Mouse (Mus musculus) regulatory T cell (primary cell): ENCODE measurements around the gene Eprs.

ENCODE experiments used
- in situ Hi-C: fragments of 300-600 bp; cut with MboI, MseI; formaldehyde crosslinking; loops from one replicate; pipeline ENCODE4 v1.15.1; 2025; ENCODE audit warnings: high pct_unique_total_duplicates

The Eprs gene

DNA sequence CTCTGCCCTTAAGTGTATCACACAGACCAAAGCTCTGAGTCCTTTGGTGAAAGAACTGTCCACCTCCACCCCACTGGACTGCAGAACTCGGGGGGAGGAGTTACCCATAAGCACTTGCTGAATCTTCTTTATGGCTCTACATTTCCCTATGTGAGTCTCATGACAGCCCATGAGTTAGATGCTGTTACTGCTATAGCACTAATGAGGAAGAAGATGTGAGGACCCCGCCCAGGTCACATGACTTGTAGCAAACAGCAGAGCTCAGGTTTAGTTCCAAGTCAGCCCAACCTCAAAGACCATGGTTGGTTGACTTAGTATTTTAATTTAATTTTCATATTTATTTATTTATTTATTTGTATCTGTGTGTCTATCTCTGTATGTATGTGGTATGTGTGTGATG is 86.9 kb downstream of the Eprs start:
- in situ Hi-C loops = no loop called here

DNA sequence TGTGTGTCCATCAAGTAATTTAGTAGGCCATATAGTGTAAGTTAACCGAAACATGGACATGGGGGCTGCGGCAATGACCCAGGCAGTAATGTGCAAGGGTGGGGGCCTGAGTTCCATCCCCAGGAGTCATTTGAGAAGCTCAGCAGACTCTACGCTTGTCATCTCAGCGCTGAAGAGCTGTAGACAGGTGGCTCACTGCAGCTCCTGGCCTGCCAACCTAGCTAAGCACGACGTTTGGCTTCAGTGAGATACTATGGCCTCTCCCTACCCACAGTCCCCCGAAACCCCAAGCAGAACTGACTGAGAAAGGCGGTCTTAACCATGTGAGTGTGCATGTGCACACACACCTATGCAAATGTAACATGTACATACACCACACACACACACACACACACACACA is 88.2 kb downstream of the Eprs start:
- in situ Hi-C loops = no loop called here

DNA sequence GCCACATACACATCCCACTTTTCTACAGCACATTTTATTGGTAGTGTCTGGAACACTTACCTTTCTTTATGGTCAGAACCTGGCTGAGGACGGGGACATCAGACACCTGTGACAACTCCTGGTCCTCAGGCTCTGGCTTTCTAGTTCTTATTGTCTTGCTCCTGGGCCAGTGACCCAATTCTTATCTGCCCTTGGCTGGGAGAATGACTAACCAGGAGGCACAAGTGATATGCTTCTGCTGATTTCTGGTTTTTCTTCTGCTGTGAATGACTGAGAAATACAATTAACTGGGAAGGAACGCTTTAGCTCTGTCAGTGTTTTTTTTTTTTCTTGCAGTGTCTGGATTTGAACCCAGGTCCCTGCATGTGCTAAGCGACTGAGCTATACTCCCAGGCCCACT is 88.7 kb downstream of the Eprs start:
- in situ Hi-C loops = no loop called here

DNA sequence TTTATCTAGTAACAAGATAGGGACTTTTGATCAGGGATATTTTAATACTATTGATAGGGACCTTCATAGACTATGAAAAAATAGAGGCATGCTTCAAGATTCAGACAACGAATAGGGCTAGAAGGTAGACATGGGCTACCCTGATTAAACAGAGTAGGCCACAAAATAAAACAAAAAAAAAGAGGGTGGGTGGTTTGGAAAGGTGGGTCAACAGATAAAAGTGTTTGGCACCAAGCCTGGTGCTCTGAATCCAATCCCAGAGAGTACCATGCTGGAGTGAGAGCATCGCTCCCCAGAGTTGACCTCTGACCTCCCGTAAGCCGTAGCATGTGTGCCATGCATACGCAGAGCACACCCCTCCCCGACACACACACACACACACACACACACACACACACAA is 89.6 kb downstream of the Eprs start:
- in situ Hi-C loops = no loop called here

DNA sequence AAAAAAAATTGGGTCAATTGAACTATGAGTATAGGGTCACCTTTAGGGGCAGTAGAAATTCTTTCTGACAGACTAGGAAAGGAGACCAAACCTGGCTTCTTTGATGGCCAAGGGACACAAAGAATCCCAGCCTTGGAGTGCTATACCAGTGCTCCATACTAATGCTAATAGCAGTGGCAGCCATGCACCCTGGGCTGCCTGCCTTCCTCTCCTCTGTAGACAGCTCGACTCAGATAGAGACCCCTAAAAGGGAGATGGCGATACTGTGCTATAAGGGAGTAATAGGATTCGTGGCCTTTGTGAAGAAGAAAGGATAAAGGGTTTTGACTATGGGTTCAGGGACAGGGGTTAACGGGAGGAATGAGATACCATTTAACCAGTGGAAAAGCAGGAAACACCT is 91.3 kb downstream of the Eprs start:
- in situ Hi-C loops = no loop called here

DNA sequence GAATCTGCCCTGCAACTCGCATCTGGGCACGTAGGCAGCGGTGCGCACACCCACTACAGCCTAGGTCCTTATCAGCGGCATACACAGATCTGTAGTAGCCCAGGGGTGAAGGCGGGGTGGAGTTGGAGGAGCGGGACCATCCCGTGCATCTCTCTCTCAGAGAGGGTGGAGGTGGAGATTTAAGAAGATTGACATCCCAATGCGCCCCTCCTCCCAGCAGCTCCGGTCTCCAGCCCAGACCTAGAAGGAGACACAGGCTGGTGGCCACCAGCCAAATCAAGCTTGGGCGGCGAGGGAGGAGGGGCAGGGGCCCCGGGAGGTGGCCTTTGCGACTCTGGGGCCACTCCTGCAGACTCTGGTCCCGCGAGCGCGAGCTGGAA is 91.7 kb downstream of the Eprs start, which contains the start of gene Slc30a10:
Slc30a10 (plus strand) TSS at position 274 of the 380 bp plus-strand sequence.
- in situ Hi-C loops = no loop called here

DNA sequence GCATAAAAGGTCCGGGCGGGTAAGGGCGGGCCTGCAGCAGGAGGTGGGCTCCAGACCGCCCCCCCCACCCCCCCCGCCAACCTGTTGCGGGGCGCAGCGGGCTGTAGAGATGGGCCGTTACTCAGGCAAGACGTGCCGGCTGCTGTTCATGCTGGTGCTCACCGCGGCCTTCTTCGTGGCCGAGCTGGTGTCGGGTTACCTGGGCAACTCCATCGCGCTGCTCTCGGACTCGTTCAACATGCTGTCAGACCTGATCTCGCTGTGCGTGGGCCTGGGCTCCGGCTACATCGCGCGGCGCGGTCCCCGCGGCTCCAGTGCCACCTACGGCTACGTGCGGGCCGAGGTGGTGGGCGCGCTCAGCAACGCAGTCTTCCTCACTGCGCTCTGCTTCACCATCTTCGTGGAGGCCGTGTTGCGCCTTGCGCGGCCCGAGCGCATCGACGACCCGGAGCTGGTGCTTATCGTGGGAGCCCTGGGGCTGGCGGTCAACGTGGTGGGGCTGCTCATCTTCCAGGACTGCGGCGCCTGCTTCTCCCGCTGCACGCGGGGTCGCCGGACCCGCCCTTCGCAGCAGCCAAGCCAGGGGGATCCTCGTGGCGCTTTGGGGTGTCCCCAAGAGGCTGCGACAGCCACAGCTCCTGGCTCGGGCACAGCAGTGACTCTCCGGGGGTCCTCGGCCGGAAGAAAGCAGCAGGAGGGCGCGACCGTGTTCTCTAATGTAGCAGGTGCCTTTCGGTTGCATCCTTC is 92.3 kb downstream of the Eprs start:
- in situ Hi-C loops = no loop called here

DNA sequence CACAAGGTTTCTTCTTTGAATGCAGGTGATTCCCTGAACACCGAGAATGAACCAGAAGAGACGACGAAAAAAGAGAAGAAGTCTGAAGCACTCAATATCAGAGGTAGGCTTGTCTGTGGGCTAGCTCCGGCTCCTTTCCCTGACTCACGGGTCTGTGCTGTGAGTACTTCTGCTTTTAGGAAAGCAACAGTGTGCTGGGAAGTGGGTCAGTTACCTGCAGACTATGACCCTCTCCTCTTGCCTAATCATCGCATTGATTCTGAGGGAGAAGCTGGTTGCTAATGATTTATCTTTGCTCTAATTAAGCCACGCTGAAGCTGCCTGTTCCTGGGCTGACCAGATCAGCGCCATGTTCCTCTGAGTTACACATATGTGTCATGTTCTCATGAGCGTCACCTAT is 93.5 kb downstream of the Eprs start:
- in situ Hi-C loops = no loop called here

DNA sequence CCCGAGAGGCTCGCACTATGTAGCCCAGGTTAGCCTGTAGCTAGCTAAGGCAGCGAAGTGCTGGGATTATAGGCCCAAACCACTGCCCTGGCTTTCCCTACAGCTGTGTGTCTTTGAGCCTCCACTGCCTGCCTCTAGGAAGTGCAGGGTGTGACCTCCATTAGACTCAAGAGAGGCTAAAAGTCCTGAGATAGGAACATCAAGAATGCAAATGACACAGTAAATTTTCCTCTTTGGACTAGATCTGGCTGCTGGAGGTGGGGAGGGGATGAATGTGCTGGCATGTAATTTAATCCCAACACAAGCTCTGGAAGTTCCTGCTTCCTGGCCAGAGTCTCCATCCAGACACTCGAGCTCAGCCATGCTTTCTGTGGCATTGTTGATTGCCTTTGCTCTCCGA is 97.3 kb downstream of the Eprs start:
- in situ Hi-C loops = no loop called here

DNA sequence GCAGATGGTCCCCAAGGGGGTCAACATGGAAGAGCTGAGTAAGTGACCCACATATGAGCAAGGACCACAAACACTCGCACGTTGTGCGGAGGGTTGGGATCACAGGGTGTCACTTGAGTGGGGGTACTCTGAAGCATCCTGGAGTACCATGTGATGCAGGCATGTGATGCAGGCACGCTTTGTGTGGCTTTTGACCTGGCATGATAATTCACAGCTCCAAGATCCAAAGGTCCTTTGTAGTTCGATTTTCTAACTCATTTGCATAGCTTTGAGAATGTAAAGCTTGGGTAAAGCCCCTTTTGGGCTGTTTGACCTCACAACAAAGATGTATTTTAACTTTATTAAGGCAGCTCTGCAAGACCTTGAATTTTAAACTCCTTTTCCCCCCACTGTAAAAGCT is 100.0 kb downstream of the Eprs start:
- in situ Hi-C loops = no loop called here

DNA sequence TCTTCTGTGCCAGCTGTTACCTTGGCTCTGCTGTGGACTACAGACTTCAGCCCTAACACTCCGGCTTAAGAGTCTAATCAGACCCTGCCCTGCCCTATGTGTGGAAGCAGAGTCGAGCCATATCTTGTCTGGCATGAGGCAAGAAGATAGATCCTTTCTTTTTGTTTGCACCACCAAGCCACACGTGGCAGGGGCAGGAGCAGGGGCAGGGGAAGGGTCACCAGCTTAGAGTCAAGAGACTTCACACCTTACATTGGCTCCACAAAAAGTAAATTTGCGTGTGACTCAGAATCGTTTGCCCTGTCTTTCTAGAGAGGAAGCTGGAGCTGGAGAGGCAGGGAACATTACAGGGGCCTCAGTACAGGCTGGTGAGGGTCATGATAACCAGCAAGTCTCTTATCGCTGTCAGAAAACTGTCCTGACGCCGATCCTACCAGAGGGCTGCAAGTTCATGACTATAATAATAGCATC is 106.7 kb downstream of the Eprs start:
- in situ Hi-C loops = no loop called here

DNA sequence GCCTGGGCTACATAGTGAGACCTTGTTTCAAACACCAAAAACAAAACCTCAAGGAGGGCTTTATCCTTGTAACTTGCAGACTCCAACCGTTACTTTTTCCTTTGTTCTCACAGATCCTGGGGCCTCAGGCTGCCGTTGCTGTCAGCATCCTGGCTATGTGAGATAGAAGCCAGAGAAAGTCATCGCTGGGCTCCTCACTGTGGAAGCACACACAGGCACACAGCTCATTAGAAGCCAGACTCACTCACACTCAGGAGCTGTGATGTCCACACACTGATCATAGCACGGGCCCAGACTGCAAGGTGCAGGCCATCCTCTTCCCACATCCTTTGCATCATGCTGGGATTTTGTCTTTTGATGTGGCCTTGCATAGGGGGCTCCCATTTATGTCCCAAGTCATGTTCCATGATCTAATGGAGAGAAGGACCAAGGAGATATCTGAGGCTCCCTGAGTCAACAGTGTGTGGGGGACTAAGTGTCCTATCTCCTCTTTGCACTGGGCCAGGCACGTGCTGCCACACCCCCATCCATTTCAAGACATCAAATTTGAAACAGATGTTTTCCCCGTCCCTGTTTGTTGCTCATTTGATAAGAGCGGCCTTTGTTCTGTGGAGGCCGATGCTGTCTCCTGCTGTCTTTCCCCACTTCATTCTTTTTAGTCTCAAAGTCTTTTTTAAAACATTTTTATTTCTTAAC is 109.3 kb downstream of the Eprs start:
- in situ Hi-C loops = no loop called here

DNA sequence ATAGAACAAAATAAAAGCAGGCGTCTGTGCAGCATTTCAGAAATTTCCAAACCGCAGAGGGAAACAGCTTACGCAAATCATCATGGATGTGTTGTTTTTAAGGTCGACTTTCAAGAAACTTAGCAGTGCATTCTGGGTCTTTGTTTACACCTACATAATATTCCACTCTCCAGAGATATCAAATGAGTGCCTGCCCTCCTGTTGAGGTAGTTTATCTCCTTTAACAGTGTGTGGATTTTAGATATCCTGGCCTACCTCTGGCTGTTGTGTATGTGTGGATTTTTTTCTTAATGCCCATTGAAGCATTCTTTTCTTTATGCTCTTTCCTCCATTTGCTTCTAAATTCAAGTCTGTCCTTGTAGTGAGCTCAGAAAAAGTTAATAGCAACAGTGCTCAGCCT is 109.9 kb downstream of the Eprs start:
- in situ Hi-C loops = no loop called here

DNA sequence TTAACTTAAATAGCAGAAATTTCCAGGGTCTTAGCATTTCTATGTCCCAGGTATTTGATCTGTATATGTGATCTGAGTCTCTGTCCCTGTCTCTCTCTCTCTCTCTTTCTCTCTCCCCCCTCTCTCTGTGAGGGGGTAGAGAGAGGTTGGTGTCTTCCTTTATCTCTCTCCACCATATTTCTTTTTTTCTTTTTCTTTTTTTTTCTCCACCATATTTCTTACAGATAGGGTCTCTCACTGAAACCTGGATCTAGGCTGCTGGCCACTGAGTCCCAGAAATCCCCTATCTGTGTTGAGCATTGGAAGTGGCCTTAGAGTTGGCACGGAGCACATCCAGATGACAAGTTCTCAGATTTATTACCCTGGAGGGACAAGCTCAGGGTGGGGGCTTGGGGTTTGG is 110.6 kb downstream of the Eprs start:
- in situ Hi-C loops = no loop called here
